Mouse (Mus musculus): ENCODE data around the gene Pde3b.
"Not testable (repeated sequence)": the region's sequence is repeated elsewhere in the genome, so short reads cannot be mapped to it uniquely, and the experiment has no call there.

The Pde3b gene

DNA sequence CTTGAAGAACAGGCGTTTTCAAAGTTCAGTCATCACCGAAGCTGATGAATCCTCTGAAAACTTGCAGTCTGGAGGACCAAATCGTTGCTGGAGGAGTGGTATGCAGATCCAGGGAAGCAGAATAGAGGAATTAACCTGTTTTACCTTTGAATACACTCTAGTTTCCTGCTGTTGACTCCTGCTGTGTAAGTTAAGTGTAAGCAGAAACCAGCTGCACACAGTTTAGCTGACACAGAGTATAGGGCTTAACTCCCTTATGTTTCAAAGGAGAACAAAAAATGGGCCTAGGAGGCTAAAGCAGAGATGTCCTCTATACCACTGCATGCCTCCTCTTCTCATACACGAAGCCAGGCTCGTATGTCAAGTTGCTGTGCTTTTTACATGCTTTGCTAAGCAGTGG is 63.8 kb downstream of the Pde3b start:
- no peak for DNase-seq (ENCODE audit: extremely low read depth, low read depth, low spot score)

DNA sequence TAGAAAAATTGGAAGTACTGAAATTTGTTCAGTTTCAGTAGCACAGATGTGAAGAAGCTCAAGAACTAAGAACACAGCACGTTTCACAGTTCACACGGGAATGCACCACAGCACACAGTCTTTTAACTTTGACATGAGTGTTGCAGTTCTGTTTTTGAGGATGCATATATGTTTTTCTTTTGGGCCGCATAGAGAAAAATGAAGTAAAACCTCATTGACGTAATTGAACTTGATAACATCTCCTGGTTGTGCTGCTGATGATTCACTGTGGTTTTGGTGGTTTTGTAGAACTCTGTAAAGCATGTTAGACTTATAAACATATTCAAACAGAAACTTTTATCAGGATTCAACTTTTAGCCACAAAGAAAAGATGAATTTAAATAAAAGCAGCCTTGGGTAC is 64.7 kb downstream of the Pde3b start:
- no peak for DNase-seq (ENCODE audit: extremely low read depth, low read depth, low spot score)

DNA sequence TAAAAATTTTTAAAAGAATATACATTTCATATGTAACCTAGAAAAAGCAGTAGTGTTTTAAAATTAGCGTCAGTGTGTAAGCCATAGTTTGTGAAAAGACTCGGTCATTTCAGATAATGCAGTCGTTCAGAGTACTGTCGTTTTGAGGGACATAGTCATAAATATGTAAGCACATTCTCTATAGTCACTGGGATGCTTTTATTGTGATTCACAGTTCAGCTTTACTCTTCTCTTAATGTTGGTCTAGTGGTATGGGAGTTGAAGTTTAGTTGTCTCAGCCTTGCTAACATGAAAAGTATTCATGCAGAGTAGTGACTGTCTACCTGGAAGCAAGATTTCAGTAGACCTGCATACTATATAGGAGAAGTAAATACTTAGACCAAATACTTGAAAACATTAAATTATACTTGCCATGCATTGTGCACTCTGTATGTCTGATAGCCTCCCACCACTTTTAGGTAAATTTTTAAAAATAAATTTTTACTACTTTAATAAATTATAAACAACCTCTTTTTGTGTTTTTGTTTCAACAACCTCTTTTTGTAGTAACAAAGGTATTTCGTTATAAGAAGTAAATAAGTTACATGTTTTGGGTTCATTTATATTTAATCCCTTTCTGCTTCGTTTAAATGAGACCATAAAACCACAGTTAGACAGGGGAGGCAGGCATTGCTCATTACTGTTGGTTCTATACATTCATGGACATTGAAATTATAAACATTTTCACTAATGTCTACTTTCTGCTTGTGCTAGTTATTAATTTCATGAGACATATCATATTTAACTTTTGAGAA is 65.3 kb downstream of the Pde3b start:
- DNase-seq (ENCODE audit: extremely low read depth, low read depth, low spot score), result no peak

DNA sequence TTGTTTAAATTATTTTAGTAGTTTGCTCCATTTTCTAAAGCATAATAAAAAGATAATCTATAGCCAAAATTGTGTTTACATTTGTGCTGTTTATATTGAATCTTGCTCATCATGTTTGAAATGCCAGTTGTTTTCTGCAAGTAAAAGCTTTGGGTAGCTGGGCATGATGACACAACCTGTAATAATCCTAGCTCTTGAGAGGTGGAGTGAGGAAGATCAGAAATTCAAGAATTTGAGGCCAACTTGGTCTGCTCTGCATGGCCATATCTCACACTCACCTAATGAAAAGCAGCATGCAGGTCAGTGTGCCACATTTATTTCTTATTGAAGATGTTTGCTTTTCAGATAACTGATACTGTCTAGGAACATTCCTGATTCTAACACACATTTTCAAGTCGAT is 65.9 kb downstream of the Pde3b start:
- no peak for DNase-seq (ENCODE audit: extremely low read depth, low read depth, low spot score)

DNA sequence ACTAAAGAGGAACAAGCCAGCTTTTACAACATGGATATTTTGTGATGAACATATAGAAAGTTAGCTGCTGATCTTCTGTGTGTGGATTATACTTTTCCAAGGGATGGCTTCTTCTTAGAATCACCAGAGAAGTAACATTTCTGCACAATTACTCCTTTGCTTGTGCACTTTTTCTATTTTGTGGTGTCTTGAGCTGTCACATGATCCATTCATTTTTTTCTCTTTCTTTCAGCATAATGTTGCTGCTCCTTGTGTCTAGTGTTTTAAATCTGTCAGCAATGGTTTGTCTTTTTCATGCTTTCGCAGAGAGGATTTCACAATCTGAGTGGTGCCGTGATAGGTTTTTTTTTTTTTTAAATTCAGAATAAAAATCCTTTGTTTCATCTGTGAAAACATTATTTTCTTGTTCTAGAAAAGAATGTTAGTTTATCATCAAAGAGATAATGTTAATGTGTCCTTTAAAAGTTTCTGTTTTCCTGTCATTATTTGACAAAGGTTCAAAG is 66.4 kb downstream of the Pde3b start:
- no peak for DNase-seq (ENCODE audit: extremely low read depth, low read depth, low spot score)

DNA sequence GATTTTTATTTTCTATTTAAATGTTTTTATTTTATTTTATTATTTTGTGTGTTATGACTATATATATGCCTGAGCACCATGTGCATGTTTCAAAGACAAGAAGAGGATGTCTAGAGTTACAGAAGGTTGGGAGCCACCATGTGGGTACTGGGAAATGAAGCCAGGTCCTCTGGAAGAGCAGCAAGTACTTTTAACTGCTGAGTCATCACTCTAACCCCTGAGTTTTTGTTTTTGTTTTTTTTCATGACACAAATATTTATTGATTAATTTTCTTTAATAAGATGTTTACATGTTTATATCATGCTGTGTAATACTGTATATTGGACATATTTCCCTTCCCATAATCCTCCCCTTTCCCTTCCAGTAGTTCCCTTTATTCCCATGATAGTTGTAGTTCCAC is 77.5 kb downstream of the Pde3b start:
- no peak for DNase-seq (ENCODE audit: extremely low read depth, low read depth, low spot score)

DNA sequence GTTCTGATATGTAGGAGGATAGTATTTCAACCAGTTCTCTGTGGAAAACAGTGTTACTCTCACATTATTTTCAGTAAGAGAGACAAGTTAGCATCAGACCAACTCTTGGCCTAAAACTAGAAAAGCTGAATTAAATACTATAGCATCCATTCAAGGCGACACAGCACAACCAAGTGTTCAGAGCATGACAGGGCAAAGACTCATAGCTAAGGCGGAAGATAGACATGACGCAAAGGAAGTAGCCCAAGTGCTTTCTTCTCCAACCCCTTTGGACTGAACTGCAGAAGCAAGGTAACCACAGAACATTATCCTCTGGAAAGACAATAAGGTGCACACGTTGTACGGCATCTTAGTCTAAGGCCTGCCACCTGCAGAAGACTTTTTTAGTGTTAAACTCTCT is 79.0 kb downstream of the Pde3b start:
- no peak for DNase-seq (ENCODE audit: extremely low read depth, low read depth, low spot score)

DNA sequence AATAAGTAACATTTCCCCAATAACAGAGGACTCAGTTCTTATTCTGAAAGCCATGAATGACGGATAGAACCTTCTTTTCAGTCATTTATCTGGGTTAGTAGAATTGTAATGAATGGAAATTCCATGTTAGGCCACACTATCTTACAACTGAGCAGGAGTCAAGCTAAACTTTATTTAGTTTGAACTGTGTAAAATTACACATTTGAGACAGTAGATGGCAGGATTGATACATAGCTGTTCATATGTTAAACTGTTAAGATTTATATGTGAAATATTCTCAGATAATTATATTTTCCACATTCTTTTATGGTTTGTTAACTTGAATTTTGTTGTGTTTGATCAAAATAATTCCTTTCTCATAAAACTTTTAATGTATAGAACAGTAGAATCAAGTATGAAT is 84.2 kb downstream of the Pde3b start:
- DNase-seq (ENCODE audit: extremely low read depth, low read depth, low spot score), result no peak

DNA sequence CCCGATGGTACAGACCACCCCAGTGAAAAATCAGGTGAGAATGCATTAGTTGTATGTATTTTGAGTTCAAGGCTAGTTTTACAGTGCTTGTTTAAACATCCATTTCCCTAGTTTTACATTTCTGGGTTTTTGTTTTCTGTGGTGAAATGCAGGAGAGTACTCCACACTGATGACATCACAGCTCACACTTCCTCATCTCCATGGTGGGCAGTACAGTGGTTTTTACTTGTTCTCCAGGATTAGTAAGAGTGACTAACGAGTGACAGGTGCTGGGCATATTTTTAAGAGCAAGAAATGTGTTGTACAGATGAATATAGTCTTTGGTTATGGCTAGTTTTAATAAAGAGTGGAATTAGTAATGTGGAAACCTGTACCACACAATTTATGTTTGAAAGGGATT is 93.8 kb downstream of the Pde3b start:
- no peak for DNase-seq (ENCODE audit: extremely low read depth, low read depth, low spot score)

DNA sequence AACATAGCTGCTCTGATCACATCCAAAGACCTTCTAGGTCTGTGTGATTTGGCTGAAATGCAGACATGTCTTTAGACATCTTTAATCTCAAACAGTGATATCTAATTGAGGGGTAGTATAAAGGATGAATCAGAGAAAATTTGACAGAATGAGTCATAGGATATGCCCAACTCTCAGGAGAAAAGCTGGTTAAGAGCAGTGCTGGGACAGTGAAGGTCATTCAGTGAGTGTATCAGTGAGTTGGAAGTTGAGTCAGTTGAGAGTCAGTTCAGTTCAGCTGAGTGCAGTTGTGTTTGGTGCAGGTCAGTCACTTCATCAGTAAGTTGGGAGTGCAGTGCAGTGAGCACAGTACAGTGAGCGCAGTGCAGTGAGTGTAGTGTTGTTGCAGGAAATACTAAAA is 105.0 kb downstream of the Pde3b start:
- no peak for DNase-seq (ENCODE audit: extremely low read depth, low read depth, low spot score)

DNA sequence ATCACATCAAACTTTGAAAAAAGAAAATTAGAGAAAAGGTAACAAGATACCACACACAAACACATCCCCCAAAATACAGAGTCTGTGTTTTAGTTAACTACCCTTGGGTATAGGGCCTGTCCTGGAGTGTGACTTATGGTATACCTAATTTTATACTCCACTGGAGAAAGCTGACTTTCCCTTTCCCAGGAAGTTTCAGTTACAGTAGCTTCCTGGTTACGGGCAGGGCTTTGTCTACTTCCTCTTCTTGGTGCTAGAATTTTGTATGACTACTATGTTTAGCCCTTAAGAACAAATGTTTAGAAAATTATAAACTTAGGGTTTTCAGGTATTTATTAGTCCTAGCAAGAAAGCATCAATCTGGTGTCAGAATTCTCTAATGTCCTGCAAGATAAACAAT is 111.2 kb downstream of the Pde3b start:
- DNase-seq (ENCODE audit: extremely low read depth, low read depth, low spot score), result no peak

DNA sequence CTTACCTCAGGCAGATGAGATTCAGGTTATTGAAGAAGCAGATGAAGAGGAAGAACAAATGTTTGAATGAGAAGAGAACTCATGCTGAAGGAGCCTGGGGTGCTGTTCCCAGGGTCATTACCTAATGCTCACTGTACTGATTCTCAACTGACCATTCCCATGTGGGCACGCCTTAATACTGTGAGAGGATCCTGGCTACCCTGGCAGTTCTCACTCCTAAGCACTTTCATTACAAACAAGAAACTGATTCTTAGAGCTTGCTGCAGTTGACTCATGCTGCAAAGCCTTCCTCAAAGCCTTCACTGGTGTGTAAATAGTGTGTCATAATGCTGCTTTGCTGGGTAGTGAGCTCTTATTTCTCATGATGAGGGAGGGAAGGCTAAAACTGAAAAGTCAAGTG is 121.1 kb downstream of the Pde3b start:
- DNase-seq (ENCODE audit: extremely low read depth, low read depth, low spot score), result no peak

DNA sequence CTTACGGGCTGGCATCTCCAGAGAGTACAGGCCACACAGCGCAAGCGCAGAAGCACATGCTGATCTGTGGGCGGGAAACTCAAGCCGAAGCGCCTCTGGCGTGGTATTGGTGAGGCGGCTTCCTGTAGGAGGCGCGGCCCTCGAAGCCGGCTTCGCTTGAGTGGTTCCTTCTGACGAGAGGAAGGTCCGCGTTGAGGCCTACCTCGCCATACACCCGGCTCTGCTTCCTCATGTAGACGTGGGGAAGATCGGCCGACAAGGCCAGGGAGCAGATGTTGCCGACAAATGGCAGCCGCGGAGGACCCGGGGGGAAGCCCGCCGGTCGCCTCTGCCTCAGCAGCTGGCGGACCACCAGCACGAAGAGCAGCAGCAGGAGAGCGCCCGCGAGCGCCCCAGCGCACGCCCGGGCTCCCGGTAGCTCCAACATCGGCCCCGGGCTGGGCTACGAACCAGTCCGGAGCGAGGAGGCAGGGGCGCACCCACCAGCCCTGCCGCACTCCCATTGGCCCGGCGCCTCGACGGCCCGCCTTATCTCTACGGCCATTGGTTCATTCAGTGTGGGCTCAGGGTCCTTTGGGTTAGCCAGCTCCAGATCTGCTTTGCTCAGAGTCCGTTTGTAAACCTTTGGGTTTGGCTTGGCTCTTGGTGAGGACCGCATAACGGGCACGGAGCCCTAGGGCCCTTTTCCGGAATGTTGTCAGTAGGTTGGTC is 147.6 kb downstream of the Pde3b start, which contains the start of gene Cyp2r1:
Gene Cyp2r1, minus strand, starts transcription at position 442 of the 711 bp plus-strand sequence.
- DNase-seq (ENCODE audit: extremely low read depth, low read depth, low spot score), result no peak

DNA sequence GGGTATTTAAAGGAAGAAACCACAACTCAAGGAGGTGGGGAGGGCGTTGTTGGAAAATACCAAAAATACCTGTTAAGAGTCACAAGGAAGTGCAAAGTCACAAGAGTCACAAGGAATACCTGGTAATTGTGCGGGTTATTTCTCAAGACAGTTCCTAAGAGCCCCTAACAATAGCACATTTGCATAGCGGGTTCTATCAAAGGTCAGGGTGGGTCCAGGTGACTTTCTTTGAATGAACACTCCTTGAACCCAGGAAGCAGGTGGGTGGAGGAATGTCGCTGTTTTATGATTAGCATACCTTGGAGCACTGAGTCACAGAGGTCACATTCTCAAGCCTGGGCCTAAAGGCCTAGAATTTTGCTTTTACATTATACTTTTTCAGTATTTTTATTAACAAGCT is 158.8 kb downstream of the Pde3b start:
- not testable (repeated sequence) for DNase-seq (ENCODE audit: extremely low read depth, low read depth, low spot score)

DNA sequence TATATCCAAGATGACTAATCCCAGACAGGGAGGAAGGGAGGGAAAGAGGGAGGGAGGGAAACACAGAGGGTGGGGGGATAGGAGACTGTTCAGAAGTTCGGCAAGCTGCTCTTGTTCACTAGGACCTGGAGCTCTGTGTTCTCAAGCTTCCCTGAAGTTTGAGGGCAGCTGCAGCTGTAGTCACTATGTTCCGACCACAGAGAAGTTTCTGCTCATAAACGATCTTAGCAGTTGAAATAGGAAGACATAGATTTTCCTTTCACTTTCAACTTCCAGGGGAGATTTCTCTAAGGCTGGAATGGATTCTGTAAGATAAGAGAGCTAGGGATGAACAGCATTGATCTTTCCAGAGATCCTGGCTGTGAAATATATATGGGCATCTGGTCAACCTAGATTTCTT is 161.8 kb downstream of the Pde3b start:
- no peak for DNase-seq (ENCODE audit: extremely low read depth, low read depth, low spot score)

DNA sequence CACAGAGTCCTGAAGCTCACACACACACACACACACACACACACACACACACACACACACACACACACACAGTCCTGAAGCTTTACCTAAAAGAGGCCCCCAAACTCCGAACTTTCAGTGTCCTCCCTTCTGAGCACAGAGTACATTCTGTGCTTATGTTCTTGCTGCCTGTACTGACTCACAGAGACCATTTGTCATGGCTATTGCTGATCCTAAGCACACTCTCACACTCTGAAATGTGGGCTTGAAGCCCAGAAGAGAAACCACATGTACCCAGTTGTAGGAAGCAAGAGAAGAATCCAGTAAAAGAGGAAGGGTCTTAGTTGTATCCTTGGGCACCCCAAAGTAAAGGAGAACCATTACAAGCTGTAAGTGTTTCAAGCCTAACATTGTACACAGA is 162.6 kb downstream of the Pde3b start:
- no peak for DNase-seq (ENCODE audit: extremely low read depth, low read depth, low spot score)

DNA sequence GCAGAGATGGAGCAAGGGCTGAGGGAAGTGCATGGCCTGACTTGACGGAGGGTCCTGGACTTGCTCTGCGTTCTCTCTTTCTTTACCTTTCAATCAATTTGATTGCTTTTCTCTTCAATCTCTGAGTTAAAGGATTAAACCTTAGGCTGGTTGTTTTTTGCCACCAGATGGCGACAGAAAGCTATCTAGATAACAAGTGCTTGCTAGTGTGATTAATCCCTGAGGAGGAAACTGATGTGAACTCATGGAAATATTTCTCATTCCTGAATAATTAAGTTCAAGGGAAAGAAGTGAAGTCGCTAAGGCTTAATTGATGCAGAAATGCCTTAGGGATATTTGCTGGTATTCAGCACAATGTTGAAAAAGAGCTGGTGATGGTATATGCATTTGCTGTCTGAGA is 165.3 kb downstream of the Pde3b start:
- DNase-seq (ENCODE audit: extremely low read depth, low read depth, low spot score), result no peak

DNA sequence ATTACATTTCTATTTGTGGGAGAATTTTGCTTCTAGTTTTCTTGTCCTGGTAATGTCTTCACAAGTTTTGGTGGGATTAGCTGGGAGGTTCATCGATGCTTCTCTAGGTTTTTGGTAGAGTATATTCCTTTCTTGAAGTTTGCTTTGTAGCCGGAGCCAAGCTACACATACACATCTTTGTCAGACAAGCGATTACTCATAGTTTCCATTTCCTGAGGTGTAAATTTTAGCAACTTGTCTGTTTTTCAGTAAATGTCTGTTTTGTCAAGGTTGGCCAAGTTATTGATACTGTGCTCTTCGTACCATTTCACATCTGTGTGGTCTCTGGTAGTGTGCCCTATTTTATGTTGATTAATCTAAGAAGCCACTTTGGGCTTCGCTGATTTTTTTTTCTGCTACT is 166.1 kb downstream of the Pde3b start:
- no peak for DNase-seq (ENCODE audit: extremely low read depth, low read depth, low spot score)

DNA sequence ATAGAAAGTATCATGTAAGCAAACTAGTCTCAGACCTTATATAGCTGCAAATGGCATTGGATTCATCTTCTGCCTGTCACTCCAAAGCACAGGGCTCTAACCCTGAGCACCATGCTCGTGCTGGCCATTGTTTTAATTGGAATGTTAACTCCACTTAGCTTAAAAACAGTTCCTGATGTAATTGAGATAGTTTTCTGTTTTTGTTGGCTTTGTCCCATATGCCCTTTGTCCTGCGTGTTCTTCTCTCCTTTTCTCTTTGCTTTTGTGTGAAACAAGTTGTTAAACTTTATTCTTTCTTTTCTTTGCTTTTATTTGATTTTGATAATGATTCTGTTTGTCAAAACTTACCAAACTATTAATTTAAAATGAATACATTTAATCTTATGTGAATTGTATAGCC is 167.4 kb downstream of the Pde3b start:
- no peak for DNase-seq (ENCODE audit: extremely low read depth, low read depth, low spot score)
